Mouse (Mus musculus) stomach, embryonic 16.5 days (tissue): ENCODE data around the gene Arhgap6. TPM values are rescaled to one million over a fixed set of nuclear protein-coding genes. Genes with fewer than 3 reads are reported as not detected.

Experiments
- ATAC-seq: fragments of 200-750 bp; cut with Nextera tagmentation; 2 replicates; pipeline ENCODE4 v1.8.0; 2017; ENCODE audit warnings: moderate number of reproducible peaks, moderate TSS enrichment; ENCODE audit not compliant: insufficient read depth, low FRiP score
- H3K27ac ChIP-seq: fragments of 300-500 bp; sonication (generic); 2 replicates; pipeline ENCODE4 v1.5.1; 2014; ENCODE audit warnings: low read length
- H3K27me3 ChIP-seq: fragments of 300-500 bp; sonication (generic); 2 replicates; pipeline ENCODE4 v1.6.1; 2014; ENCODE audit warnings: low read length, control low read depth, mixed read lengths; ENCODE audit not compliant: control insufficient read depth, insufficient read depth
- H3K36me3 ChIP-seq: fragments of 300-500 bp; sonication (generic); 2 replicates; pipeline ENCODE4 v1.6.1; 2014; ENCODE audit warnings: low read length; ENCODE audit not compliant: control insufficient read depth, insufficient read depth
- H3K4me1 ChIP-seq: fragments of 300-500 bp; sonication (generic); 2 replicates; pipeline ENCODE4 v1.6.1; 2014; ENCODE audit warnings: low read length, control low read depth, mixed read lengths; ENCODE audit not compliant: control insufficient read depth, insufficient read depth
- H3K4me2 ChIP-seq: fragments of 300-500 bp; sonication (generic); 2 replicates; pipeline ENCODE4 v1.6.1; 2014; ENCODE audit warnings: low read depth, low read length, mixed read lengths
- H3K4me3 ChIP-seq: fragments of 300-500 bp; sonication (generic); replicated peaks from 2 replicates; pipeline ENCODE4 v1.5.1; 2014; ENCODE audit warnings: mild to moderate bottlenecking, low read length
- H3K9ac ChIP-seq: fragments of 300-500 bp; sonication (generic); 2 replicates; pipeline ENCODE4 v1.6.1; 2014; ENCODE audit warnings: low read length
- H3K9me3 ChIP-seq: fragments of 300-500 bp; sonication (generic); replicated peaks from 2 replicates; pipeline ENCODE4 v1.6.1; 2016; ENCODE audit warnings: low read length, control low read depth; ENCODE audit not compliant: control insufficient read depth
- WGBS: fragments of 180-500 bp; shearing (Covaris S2); extraction: QIAGEN DNeasy Blood & Tissue Kit; methylation state at CpG from one replicate; pipeline ENCODE4 v1.1.7; 2014; 5-methylcytosine and 5-hydroxymethylcytosine counted together
- polyA plus RNA-seq: library from polyadenylated mRNA; unstranded; fragments of >200 nt; fragmentation: Nextera tagmentation; extraction: Ambion mirVana; gene quantifications from 2 replicates; pipeline ENCODE4 v1.2.1, GENCODE M21; 2015

Gene Arhgap6
- polyA plus RNA-seq, 1 experiment from 2014 or later: 7.4 TPM

DNA sequence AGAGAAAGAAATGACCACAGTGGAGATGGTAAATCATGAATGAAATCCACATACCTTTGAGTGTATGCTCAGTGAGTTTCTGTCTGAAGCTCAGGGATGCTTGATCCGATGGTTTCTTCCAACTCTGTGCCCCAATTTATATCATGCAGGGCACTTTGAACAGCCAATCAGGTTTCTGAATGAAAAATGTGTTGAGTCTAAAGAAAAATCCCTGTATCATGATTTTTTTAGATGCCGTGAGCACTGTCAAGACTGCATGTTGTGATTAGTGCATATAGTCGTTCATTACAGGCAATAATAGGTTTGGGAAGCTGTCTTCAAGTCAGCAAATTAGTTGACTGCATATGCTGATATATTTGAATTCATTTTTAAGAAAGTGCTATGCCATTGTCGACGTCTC lies 392.2 kb downstream of the Arhgap6 start, which contains the start of gene Amelx:
TSS of gene Amelx (minus strand) at position 101 of the 400 bp plus-strand sequence.
- 75% methylated on average over 5 of the region's 5 CpGs for WGBS
- no peak within 1 kb of the TSS for H3K9ac ChIP-seq
- no peak for ATAC-seq

DNA sequence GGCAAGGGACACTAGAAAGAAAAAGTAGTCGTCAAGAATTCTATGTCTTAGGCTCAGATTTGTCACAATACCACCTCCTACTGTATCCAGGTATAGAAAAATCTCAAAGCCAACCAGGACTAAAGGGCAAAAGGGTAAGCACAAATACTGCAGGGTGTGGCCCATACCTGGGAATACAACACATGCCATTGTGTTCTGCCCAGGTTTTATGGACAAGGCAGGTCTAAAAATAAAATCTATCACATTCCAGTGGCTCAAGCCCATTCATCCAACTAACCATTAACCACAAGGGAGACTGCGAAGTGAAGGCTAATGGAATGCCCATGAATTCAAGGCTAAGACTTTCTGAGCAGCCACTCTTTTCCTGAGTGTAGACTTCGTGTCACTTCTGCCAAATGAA lies 415.1 kb downstream of the Arhgap6 start:
- Histone ChIP-seq H3K9me3 (no peaks in the 10 kb centered on the region), H3K4me2 (no peak overlapping the region), H3K27me3 (no peaks in the 10 kb centered on the region), H3K4me3 (no peak overlapping the region), H3K36me3 (no peaks in the 10 kb centered on the region), H3K9ac (no peak overlapping the region), H3K4me1 (no peaks in the 10 kb centered on the region), H3K27ac (no peak overlapping the region)
- WGBS: 53% methylated on average over 3 of the region's 3 CpGs
- peak; percentile 25; the same call in 1 of the 2 replicates for ATAC-seq

More for the DNA sequence above, 392.2 kb downstream of the Arhgap6 start, which contains the start of gene Amelx:
- H3K36me3 ChIP-seq: no peaks in the 10 kb centered on the region
- H3K27ac ChIP-seq: no peak within 1 kb of the TSS
- no peaks in the 10 kb centered on the region for H3K4me1 ChIP-seq
- H3K9me3 ChIP-seq: no peaks in the 10 kb centered on the region
- no peak within 1 kb of the TSS for H3K4me3 ChIP-seq
- no peak within 1 kb of the TSS for H3K4me2 ChIP-seq
- H3K27me3 ChIP-seq: no peaks in the 10 kb centered on the region; the same call in 1 of the 2 replicates

DNA sequence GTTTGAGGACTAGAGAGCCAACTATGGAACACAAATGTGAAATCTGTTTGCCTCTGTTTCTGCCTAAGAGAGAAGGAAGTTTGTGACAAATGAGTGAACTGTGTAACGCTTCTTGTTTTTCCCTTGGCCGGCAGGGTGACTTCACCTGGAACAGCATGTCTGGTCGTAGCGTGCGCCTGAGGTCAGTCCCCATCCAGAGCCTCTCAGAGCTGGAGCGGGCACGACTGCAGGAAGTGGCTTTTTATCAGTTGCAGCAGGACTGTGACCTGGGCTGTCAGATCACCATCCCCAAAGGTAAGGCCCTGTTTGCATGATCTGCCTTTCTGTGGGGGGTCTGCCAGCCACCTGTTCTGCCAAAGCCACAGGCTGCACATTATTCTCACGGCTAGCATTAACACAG lies 425.2 kb downstream of the Arhgap6 start:
- 45% methylated on average over 8 of the region's 8 CpGs for WGBS

DNA sequence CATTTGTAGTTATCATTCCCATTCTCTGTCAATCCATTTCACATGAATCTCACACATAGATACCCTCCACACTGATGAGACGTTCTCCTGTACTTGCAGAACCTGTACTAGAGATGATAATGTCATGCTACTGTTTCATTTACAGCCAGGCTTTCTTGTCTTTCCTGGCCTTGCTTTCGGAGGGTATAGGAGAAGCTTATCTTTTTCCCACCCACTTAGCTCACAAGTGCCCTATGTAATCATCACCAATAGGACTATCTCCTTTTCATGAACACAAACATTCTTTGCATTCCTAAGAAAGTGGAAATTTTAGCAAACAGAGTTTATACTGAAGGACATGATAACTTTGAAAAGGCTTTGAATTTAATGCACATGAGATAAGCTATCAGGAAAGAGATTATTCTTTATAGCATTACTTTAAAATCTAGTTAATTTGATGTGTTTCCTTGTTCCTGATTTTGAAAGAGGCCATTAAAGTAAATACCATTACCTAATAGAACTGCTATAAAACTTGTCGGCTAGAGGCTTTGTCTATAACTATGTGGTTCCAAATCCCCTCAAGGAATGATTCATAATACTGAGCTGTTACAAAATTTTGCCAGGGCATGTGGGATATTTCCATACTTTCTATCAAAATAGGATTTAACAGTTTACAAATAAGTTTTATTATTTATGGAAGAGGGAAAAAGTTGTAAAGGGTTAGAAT lies 427.6 kb downstream of the Arhgap6 start:
- 0 out of 2 replicates have a peak, but pooled peaks have one; percentile 44 for ATAC-seq
- H3K4me1 ChIP-seq: no peaks in the 10 kb centered on the region
- no peak overlapping the region for H3K27ac ChIP-seq
- H3K36me3 ChIP-seq: no peaks in the 10 kb centered on the region
- H3K4me3 ChIP-seq: no peak overlapping the region
- no peak overlapping the region for H3K9ac ChIP-seq
- no peak overlapping the region for H3K4me2 ChIP-seq
- H3K27me3 ChIP-seq: no peaks in the 10 kb centered on the region
- 42% methylated on average over 3 of the region's 3 CpGs for WGBS
- no peaks in the 10 kb centered on the region for H3K9me3 ChIP-seq

More for the DNA sequence above, 425.2 kb downstream of the Arhgap6 start:
- Histone ChIP-seq H3K36me3 (no peaks in the 10 kb centered on the region), H3K4me1 (no peaks in the 10 kb centered on the region), H3K27me3 (no peaks in the 10 kb centered on the region), H3K4me3 (no peak overlapping the region), H3K9me3 (no peaks in the 10 kb centered on the region), H3K9ac (no peak overlapping the region), H3K27ac (no peak overlapping the region), H3K4me2 (no peak overlapping the region)
- no peak for ATAC-seq

DNA sequence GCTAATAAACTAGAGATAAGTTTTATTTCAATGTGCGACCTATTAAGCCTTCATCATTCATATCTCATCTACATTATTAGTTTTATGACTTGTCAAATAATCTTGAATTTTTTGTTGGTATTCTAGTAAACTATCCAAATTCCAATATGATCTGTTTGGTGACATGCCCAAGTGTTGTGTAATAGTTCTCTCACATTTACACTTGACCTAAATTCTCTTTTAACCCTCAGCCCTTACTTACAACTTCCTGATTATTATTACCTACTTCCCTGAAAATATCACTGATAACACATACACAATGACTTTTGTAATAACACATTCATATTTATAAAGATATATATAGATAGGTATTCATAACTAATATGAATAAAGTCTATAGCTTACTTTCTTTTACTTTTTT lies 461.0 kb downstream of the Arhgap6 start:
- WGBS: 82% methylated on average over 1 of the region's 1 CpGs
- no peak for ATAC-seq
- Histone ChIP-seq H3K4me2 (no peak overlapping the region), H3K27ac (no peak overlapping the region), H3K9ac (no peak overlapping the region), H3K9me3 (no peaks in the 10 kb centered on the region), H3K36me3 (no peaks in the 10 kb centered on the region), H3K4me1 (no peaks in the 10 kb centered on the region), H3K27me3 (no peaks in the 10 kb centered on the region; the same call in 1 of the 2 replicates), H3K4me3 (no peak overlapping the region)

DNA sequence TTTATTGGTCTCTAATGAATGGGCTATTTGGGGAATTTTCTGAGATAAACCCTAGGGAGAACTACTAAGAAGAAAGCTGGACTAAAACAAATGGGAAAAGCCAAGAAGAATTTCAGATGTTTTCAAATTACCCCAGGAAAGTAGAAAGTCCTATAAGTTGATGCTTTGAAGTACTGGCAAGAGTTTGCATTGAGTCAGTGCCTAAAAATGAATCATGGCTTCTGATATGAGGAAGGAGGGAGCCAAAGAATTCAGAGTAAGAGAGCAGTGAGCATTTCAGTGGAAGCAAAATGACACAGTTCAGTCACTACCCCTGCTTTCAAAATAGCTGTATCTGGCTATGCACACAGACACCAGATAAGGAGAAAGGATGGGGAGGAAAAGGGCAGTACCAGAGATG lies 461.8 kb downstream of the Arhgap6 start:
- ATAC-seq: no peak
- no peak overlapping the region for H3K4me2 ChIP-seq
- no peak overlapping the region for H3K9ac ChIP-seq
- H3K27me3 ChIP-seq: no peaks in the 10 kb centered on the region; the same call in 1 of the 2 replicates
- no peaks in the 10 kb centered on the region for H3K9me3 ChIP-seq
- H3K36me3 ChIP-seq: no peaks in the 10 kb centered on the region
- no peak overlapping the region for H3K27ac ChIP-seq
- H3K4me3 ChIP-seq: no peak overlapping the region
- H3K4me1 ChIP-seq: no peaks in the 10 kb centered on the region

DNA sequence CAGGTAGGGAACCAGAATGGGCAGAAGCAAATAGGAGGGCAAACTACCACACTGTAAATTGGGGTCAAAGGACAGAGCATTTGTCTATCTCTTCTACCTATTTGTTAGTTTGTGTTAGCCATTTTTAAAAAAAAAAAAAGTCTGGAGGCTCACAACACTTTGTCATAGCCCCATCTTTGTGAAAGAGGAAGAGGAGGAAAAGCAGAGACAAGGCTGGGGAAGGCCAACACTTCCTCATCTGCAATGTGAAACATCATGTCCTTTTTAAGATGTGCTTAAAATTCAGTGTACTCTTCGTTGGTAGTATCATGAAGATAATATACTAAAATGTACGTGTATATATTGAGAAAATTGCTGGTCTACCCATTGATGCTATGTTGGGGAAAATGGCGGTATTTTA lies 466.1 kb downstream of the Arhgap6 start:
- Histone ChIP-seq H3K27me3 (peaks cover 3% of the 10 kb centered on the region; the same call in 1 of the 2 replicates), H3K4me2 (no peak overlapping the region), H3K27ac (no peak overlapping the region), H3K4me1 (no peaks in the 10 kb centered on the region), H3K4me3 (no peak overlapping the region), H3K36me3 (no peaks in the 10 kb centered on the region), H3K9me3 (no peaks in the 10 kb centered on the region), H3K9ac (no peak overlapping the region)
- no peak for ATAC-seq
- 82% methylated on average over 3 of the region's 3 CpGs for whole genome bisulfite sequencing

DNA sequence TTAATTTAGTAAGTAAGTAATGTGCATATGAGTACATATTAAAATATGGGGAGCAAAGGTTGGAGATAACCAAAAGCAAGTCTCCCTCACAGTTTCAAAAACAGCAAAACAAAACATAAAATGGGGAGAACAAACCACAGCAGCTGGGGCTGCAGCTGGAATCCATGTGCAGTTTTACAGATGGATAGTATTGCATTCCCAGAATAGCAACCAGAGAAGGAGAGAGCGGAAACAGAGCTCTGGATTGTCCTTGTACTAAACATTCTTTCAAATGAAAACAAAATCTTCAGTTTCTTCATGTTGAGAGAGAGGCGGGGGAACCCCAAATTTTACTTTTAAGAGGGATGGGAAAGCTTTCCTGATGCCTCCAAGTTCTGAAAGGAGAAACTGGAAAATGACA lies 467.3 kb downstream of the Arhgap6 start:
- H3K9me3 ChIP-seq: no peaks in the 10 kb centered on the region
- no peak overlapping the region for H3K9ac ChIP-seq
- H3K4me1 ChIP-seq: no peaks in the 10 kb centered on the region
- no peak overlapping the region for H3K27ac ChIP-seq
- 0 out of 2 replicates have a peak, but pooled peaks cover 3% of the 10 kb centered on the region for H3K27me3 ChIP-seq
- 53% methylated on average over 2 of the region's 2 CpGs for WGBS
- no peak overlapping the region for H3K4me2 ChIP-seq
- no peak; the same call in 1 of the 2 replicates for ATAC-seq
- no peaks in the 10 kb centered on the region for H3K36me3 ChIP-seq
- H3K4me3 ChIP-seq: no peak overlapping the region

DNA sequence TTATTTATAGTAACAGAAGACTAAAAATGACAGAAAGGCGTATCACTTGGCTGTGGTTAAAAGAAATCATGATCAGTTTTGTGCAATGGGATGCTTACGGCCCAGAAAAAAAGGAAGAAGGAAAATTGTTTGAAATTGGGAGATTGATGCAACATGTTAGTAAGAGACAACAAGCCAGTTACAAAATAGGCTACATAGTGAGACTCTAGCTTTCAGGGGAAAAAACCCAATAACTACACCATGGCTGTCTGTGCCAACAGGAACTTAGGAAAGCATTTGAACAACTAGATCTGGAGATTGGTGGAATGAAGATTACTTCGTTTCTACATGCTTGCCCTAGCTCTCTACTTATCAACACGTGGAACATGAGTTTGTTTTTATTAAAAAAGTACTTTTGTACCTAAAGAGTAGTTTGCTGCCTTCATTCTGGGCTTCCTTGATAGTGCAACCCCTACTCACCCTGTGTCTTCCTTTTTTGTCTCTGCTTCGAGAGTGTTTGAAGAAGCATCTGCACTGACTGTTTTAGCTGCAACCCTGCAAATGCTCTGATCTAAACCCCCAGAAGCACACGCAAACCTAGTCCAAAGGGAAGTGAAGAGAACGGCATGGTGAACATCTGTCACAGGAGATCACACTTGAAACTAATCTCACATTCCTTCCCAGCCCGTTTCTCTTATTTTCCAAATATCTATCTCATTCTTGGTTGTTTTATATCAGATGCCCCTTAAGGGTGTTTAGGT lies 468.7 kb downstream of the Arhgap6 start:
- no peaks in the 10 kb centered on the region for H3K4me1 ChIP-seq
- H3K36me3 ChIP-seq: no peaks in the 10 kb centered on the region
- H3K27ac ChIP-seq: no peak overlapping the region
- 63% methylated on average over 8 of the region's 8 CpGs for WGBS
- no peak overlapping the region for H3K4me3 ChIP-seq
- no peak overlapping the region for H3K9ac ChIP-seq
- no peak for ATAC-seq
- H3K9me3 ChIP-seq: no peaks in the 10 kb centered on the region
- H3K27me3 ChIP-seq: 0 out of 2 replicates have a peak, but pooled peaks cover 3% of the 10 kb centered on the region
- H3K4me2 ChIP-seq: no peak overlapping the region
